Mouse (Mus musculus) stomach, embryonic 14.5 days (tissue): ENCODE results near the gene Phf2. TPM values are rescaled to one million over a fixed set of nuclear protein-coding genes. Genes with fewer than 3 reads are reported as not detected.

Experiments used
- ATAC-seq: fragments of 200-750 bp; cut with Nextera tagmentation; 2 replicates; pipeline ENCODE4 v1.8.0; 2017; ENCODE audit warnings: low read depth, moderate TSS enrichment; ENCODE audit not compliant: insufficient number of reproducible peaks, insufficient read depth, low FRiP score
- H3K27ac ChIP-seq: fragments of 300-500 bp; sonication (generic); 2 replicates; pipeline ENCODE4 v1.5.1; 2014; ENCODE audit warnings: mild to moderate bottlenecking, low read length, moderate library complexity, mixed read lengths
- H3K27me3 ChIP-seq: fragments of 300-500 bp; sonication (generic); 2 replicates; pipeline ENCODE4 v1.6.1; 2014; ENCODE audit warnings: low read length, control low read depth, mixed read lengths; ENCODE audit not compliant: control insufficient read depth, insufficient read depth
- H3K36me3 ChIP-seq: fragments of 300-500 bp; sonication (generic); 2 replicates; pipeline ENCODE4 v1.6.1; 2014; ENCODE audit warnings: mild to moderate bottlenecking, control low read depth, low read length, moderate library complexity, mixed read lengths; ENCODE audit not compliant: control insufficient read depth, insufficient read depth
- H3K4me1 ChIP-seq: fragments of 300-500 bp; sonication (generic); 2 replicates; pipeline ENCODE4 v1.6.1; 2014; ENCODE audit warnings: low read length, control low read depth, mixed read lengths; ENCODE audit not compliant: control insufficient read depth, insufficient read depth
- H3K4me2 ChIP-seq: fragments of 300-500 bp; sonication (generic); replicated peaks from 2 replicates; pipeline ENCODE4 v1.6.1; 2014; ENCODE audit warnings: low read depth, low read length, control low read depth
- H3K4me3 ChIP-seq: fragments of 300-500 bp; sonication (generic); 2 replicates; pipeline ENCODE4 v1.5.1; 2014; ENCODE audit warnings: low read depth, low read length, control low read depth
- H3K9ac ChIP-seq: fragments of 300-500 bp; sonication (generic); replicated peaks from 2 replicates; pipeline ENCODE4 v1.6.1; 2014; ENCODE audit warnings: low read depth, mild to moderate bottlenecking, control low read depth, low read length, moderate library complexity, mixed read lengths
- H3K9me3 ChIP-seq: fragments of 300-500 bp; sonication (generic); 2 replicates; pipeline ENCODE4 v1.6.1; 2016; ENCODE audit warnings: low read depth, low read length, control low read depth; ENCODE audit not compliant: control insufficient read depth
- WGBS: fragments of 180-500 bp; shearing (Covaris S2); extraction: QIAGEN DNeasy Blood & Tissue Kit; methylation state at CpG from one replicate; pipeline ENCODE4 v1.1.7; 2014; 5-methylcytosine and 5-hydroxymethylcytosine counted together
- polyA plus RNA-seq: library from polyadenylated mRNA; unstranded; fragments of >200 nt; fragmentation: Nextera tagmentation; extraction: Ambion mirVana; gene quantifications from 2 replicates; pipeline ENCODE4 v1.2.1, GENCODE M21; 2014

Phf2 gene
- polyA plus RNA-seq, 1 experiment from 2014 or later = 12.7 TPM

GRCm38 (mm10) chr13:48837537-48837936 is 33.4 kb downstream of the Phf2 start:
- Histone ChIP-seq H3K4me2 (no peak overlapping the region), H3K9ac (no peak overlapping the region), H3K36me3 (peaks cover 6% of the 10 kb centered on the region), H3K9me3 (no peaks in the 10 kb centered on the region), H3K27me3 (no peaks in the 10 kb centered on the region), H3K4me3 (no peak overlapping the region), H3K27ac (no peak overlapping the region), H3K4me1 (0 out of 2 replicates have a peak, but pooled peaks cover 3% of the 10 kb centered on the region)
- 63% methylated on average over 6 of the region's 6 CpGs for WGBS
- no peak for ATAC-seq

GRCm38 (mm10) chr13:48830528-48831250 is 40.2 kb downstream of the Phf2 start:
- Histone ChIP-seq H3K27me3 (no peaks in the 10 kb centered on the region), H3K4me3 (no peak overlapping the region), H3K27ac (no peak overlapping the region), H3K9me3 (no peaks in the 10 kb centered on the region), H3K4me2 (no peak overlapping the region), H3K4me1 (no peaks in the 10 kb centered on the region), H3K36me3 (peaks cover 52% of the 10 kb centered on the region), H3K9ac (no peak overlapping the region)
- WGBS = 78% methylated on average over 14 of the region's 14 CpGs
- ATAC-seq = no peak

- Histone ChIP-seq H3K4me3 (no peak overlapping the region), H3K27me3 (no peaks in the 10 kb centered on the region), H3K27ac (no peak overlapping the region), H3K36me3 (peaks cover 61% of the 10 kb centered on the region), H3K9me3 (no peaks in the 10 kb centered on the region), H3K4me1 (no peaks in the 10 kb centered on the region), H3K4me2 (no peak overlapping the region), H3K9ac (no peak overlapping the region)
- WGBS = 87% methylated on average over 4 of the region's 4 CpGs
- no peak for ATAC-seq
These were observed 41.1 kb downstream of the Phf2 start for GRCm38 (mm10) chr13:48829780-48830179.

GRCm38 (mm10) chr13:48822871-48823270 is 48.0 kb downstream of the Phf2 start:
- no peaks in the 10 kb centered on the region for H3K4me1 ChIP-seq
- H3K9ac ChIP-seq = no peak overlapping the region
- no peak overlapping the region for H3K27ac ChIP-seq
- 92% methylated on average over 9 of the region's 9 CpGs for WGBS
- H3K9me3 ChIP-seq = no peaks in the 10 kb centered on the region
- no peak for ATAC-seq
- H3K4me3 ChIP-seq = no peak overlapping the region
- H3K27me3 ChIP-seq = no peaks in the 10 kb centered on the region
- peaks cover 78% of the 10 kb centered on the region for H3K36me3 ChIP-seq
- H3K4me2 ChIP-seq = no peak overlapping the region

GRCm38 (mm10) chr13:48822288-48822687 is 48.6 kb downstream of the Phf2 start:
- H3K9ac ChIP-seq = no peak overlapping the region
- H3K27me3 ChIP-seq = no peaks in the 10 kb centered on the region
- no peaks in the 10 kb centered on the region for H3K9me3 ChIP-seq
- WGBS = 89% methylated on average over 10 of the region's 10 CpGs
- peaks cover 77% of the 10 kb centered on the region for H3K36me3 ChIP-seq
- H3K4me1 ChIP-seq = no peaks in the 10 kb centered on the region
- no peak overlapping the region for H3K4me3 ChIP-seq
- no peak overlapping the region for H3K27ac ChIP-seq
- no peak for ATAC-seq
- H3K4me2 ChIP-seq = no peak overlapping the region

- Histone ChIP-seq H3K4me2 (no peak overlapping the region), H3K36me3 (peaks cover 87% of the 10 kb centered on the region), H3K9me3 (no peaks in the 10 kb centered on the region), H3K27ac (no peak overlapping the region), H3K9ac (no peak overlapping the region), H3K4me1 (no peaks in the 10 kb centered on the region), H3K4me3 (no peak overlapping the region), H3K27me3 (no peaks in the 10 kb centered on the region)
- ATAC-seq = no peak
- WGBS = 81% methylated on average over 3 of the region's 3 CpGs
These were observed 51.8 kb downstream of the Phf2 start for GRCm38 (mm10) chr13:48819131-48819530.

GRCm38 (mm10) chr13:48814406-48814805 is 56.5 kb downstream of the Phf2 start:
- 94% methylated on average over 1 of the region's 1 CpGs for WGBS

GRCm38 (mm10) chr13:48810991-48811390 is 59.9 kb downstream of the Phf2 start:
- WGBS = 82% methylated on average over 9 of the region's 9 CpGs
- peaks cover 63% of the 10 kb centered on the region for H3K36me3 ChIP-seq

More at GRCm38 (mm10) chr13:48814406-48814805, 56.5 kb downstream of the Phf2 start:
- no peak for ATAC-seq
- no peaks in the 10 kb centered on the region for H3K27me3 ChIP-seq
- H3K9me3 ChIP-seq = no peaks in the 10 kb centered on the region
- no peaks in the 10 kb centered on the region for H3K4me1 ChIP-seq
- H3K4me3 ChIP-seq = no peak overlapping the region
- no peak overlapping the region for H3K4me2 ChIP-seq
- peaks cover 83% of the 10 kb centered on the region for H3K36me3 ChIP-seq
- H3K27ac ChIP-seq = no peak overlapping the region
- no peak overlapping the region for H3K9ac ChIP-seq

More at GRCm38 (mm10) chr13:48810991-48811390, 59.9 kb downstream of the Phf2 start:
- Histone ChIP-seq H3K27ac (no peak overlapping the region), H3K4me1 (no peaks in the 10 kb centered on the region), H3K9me3 (no peaks in the 10 kb centered on the region), H3K9ac (no peak overlapping the region), H3K4me2 (no peak overlapping the region), H3K27me3 (no peaks in the 10 kb centered on the region), H3K4me3 (no peak overlapping the region)
- ATAC-seq = no peak
